Mouse (Mus musculus): ENCODE data around the gene 1700029I15Rik.

1700029I15Rik gene

DNA sequence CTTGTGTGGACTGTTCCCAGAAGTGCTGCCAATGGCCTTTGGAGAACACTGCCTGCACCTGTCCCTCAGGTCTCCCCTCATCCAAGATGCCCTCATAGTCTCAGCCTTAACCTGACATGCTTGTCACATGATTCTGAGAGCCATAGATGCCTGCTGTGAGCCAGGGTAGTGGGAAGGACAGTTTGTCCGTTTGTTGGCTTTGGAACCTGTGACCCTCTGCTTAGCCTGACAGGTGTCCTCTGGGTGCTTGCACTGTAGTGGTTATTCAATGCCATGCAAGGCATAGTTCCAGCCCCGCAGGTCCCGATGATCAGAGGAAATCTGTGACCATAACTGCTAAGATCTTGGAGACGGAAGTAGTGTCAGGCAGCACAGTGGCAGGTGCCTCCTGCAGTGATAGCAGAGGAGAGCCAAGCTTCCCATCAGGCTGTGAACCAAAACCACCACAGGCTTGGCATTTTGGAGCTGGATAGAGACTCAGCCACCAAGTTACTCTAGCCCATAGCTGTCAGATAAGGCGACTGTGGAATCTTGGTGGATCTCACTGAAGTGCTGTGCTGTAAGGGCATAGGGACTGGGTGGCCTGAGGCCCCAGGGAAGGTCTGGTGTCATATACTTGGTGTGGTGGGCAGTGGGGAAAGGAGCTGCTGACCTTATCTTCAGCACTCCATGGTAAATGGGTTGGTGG, at the start of gene 1700029I15Rik:
1700029I15Rik (plus strand) TSS at position 638 of the 688 bp plus-strand sequence.
- DNase-seq (ENCODE audit: low read depth) = no peak

DNA sequence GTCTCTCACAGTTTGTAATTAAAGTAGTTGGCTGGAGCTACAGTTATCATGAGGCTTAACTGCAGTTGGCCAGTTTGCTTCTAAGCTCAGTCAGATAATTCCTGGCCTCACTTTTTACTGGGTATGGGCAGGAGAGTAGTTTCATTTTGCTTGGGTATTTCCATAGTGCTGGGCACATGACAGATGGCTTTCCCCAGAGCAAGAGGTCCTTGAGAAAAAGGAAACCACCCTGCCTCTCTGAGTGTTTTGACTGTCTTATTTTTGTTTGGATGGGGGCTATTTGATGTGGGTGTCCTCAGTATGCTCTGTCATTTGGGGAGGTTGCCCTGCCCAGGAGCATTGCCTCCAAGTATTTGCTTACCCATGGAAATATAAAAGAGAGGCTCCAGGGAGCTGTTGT, 39.9 kb upstream of the 1700029I15Rik start:
- DNase-seq (ENCODE audit: low read depth) = peak; percentile 10

DNA sequence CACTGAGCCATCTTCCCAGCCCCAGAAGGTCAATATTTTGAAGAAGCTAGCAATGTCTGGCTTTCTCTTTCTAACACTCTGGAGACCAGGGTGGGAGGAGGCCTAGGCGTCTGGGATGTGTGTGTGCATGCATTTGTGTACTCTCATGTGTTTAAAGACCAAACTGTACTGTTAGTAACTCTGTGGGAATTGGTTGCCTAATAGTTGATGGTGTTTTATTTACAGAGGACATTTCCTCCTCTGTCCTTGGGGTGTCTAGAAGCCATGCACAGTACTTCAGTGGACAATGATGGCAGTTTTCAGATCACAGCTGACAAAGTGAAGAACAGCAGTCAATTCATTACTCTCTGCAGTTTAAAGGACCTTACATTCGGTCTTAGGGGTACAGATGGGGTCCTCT, 35.1 kb upstream of the 1700029I15Rik start:
- no peak for DNase-seq (ENCODE audit: low read depth)

DNA sequence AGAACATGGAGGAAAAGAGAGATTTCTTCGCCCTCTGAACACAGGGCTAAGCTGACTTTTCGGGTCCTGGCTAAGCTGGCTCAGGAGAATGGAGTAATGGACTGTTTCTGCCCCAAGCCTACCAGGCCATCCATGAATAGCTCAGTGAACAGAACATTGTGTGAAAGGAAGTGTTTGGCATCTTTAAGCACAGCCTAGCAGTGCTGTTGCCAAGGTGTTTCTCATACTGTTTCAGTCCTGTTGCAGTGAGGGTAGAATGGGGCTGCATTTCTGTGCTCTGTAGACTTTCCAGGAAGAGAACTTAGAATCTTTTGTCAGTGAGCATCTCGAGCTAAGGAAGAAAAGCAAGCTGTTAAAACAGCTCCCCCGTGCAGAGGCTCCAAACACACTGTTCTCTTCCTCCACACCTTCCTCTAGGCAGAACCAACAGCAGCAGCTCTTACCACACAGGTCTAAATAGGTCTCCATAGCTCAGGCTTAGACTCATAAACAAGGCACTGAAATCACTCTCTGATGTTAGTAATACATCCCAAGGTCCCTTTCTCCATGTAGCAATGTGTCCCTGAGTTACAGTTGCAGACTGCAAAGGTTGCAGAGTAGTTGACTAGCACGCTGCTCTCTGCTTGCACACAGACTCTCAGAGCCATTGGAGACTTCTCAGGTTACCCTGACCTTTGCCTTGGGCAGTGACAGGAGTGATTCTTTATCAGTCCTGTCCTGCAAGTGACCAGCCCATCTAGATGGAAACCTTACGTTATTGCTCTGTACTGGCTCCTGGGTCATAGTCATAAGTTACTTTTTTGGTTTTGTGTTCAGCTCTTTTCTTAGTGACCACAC, 32.5 kb upstream of the 1700029I15Rik start:
- DNase-seq (ENCODE audit: low read depth) = no peak

DNA sequence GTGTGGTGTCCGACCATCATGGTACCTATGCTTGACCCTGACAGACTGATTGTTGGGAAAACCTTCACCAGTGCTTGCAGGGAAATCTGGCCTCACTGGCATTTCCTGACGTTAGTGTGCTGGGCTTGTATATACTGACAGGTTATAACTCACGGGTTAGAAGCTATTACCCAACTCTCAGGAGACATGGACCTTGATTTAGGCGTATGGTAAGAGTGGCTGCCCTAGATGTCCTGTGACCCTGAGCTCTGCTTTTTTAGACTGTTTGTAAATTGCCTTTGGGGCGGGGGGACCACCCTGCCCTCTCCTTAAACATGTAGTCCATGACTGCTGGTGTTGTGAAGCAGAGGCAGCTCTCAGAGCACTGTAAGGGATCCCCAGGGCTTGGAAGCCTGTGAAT, 31.7 kb upstream of the 1700029I15Rik start:
- DNase-seq (ENCODE audit: low read depth) = no peak

DNA sequence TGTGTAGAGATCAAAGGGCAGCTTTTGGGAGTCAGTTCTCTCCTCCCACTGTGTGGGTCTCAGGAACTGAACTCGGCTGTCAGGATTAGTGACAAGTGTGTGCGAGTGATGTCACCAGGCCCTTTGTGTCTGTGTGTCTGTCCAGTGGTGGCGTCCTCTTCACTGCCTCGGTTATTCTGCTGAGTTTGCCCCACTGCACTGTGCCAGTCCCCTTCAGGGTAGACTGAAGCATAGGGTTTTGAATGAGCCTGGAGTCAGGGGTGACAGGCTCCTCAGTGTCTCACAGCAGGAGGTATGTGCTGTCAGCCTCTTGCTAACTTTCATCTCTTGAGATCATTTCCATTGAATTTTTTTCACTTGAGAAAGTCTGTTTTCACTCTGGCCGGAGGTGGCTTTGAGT, 28.9 kb upstream of the 1700029I15Rik start:
- DNase-seq (ENCODE audit: low read depth) = no peak

DNA sequence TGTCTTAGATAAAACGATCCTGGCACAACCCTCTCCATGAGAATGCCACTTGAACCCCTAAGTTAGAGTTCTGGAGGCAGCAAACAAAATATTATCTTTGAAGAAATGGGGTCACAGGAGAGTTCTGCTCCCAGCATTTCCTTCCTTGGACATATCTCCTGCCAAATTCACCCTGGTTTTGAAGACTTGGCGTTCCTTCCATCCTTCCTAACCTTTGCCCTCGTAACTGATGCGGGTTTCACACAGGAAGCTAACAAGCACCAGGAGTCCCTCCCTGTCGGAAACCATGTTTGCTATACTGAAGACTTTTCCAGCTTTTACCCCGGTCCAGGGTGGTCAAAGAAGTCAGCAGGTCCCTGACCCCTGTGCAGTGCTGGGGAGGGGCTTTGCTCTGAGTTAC, 28.1 kb upstream of the 1700029I15Rik start:
- DNase-seq (ENCODE audit: low read depth) = no peak

DNA sequence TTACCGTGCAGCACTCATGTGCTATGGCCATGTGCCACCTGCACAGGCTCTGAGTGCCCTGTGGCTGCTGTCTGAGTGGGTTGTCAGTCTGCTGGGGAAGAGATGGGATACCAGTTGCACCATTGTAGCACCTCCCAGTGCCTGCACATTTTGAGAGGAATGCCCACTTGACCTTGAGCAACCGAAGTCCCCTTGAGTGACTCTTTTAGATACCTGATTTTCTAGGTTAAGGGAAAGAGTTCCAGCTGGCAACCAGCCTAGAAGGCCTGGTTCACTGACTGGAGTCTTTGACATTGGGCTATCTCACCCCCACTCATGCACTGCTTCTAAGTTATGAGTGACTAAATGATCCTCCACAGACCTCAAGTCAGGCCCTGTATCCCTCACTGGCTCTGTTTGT, 23.0 kb upstream of the 1700029I15Rik start:
- no peak for DNase-seq (ENCODE audit: low read depth)

DNA sequence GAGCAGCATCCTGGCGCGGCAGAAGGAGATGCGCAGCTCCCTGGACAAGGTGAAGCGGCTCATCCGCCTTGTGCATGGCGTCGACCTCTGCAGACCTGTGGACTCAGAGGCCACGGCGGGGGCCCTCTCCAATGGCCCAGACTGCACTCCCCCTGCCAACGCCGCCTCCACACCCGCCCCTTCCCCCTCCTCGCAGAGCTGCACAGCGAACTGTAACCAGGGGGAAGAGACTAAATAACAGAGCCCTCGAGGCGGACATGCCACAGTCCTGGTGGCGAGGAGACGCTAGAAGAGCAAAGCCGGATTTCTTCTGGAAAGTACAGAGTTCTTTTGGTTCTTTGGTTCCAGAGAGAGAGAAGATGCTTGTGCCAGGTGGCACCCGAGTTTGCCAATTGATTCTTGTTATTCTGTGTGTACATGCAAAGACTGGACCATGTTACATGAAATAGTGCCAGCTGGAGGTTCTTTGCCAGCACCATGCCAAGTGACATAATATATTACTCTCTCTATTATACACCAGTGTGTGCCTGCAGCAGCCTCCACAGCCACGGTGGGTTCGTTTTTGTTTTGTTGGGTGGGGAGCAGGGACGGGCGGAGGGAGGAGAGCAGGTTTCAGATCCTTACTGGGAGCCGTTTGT, 22.0 kb upstream of the 1700029I15Rik start:
- DNase-seq (ENCODE audit: low read depth) = no peak

DNA sequence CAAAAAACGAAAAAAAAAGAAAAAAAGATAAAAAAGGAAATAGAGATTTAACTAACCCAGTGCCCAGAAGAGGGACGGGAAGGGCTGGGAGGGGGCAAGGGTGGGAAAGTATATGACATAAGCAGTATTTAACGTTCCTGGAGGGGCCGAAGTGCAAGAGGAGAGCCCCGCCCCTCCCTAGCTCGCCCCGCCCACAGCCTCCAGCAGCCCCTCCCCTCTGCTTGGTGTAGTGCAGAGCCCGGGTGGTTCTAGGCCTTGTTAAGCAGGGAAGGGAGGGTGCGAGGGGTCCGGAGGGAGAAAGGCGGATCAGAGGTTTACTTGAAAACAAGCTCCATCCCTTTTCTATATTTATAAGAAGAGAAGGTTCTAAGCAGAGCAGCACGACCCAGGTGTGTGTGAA, 21.4 kb upstream of the 1700029I15Rik start:
- no peak for DNase-seq (ENCODE audit: low read depth)

DNA sequence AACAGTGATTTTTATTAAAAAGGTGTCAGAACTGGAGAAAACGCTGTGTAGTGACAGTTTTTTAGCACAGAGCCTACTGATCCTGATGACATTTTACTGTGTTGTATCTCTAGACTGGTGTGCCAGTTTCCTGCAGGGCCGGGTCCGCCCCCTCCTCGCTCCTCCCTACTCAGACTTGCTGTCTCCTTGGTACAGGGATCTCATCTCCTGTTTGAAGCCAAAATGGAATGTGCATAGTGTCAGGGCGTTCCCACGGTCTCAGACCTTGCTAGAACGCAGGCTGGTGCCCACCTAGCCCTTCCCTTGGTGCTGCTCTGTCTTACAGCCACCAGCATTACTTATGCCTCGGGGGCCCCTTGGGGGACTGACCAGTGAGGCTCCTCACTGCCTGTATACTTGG, 20.5 kb upstream of the 1700029I15Rik start:
- no peak for DNase-seq (ENCODE audit: low read depth)

DNA sequence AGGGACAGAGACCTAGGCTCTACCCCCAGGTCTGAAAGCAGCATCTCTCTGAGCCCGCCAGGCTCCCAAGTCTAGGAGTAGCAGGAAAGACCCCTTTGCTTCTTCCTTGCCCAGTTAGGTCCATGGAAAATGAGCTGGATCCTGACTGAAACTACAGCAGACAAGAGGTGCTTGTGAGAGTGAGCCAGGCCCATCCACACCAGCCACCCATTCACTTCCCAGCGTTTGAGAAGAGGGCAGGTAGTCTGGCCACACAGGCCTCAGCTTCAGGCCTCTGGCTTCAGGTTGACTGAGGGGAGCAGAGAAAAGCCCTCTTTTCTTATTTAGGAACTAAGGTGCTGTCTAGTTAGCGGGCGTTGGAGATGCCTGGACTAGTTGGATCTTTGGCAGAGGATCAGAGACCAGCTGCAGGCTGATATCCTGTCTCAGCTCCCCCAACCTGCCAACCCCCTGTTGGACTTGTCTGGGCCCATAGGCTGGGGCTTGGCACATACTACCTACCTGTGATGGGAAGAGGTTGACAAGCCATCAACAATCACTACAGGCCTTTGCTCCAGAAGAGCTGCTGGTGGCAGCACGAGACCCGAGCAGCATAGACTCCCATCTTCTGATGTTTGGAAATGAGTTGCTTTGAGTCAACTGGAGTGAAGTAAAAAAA, 19.6 kb upstream of the 1700029I15Rik start:
- DNase-seq (ENCODE audit: low read depth) = no peak

DNA sequence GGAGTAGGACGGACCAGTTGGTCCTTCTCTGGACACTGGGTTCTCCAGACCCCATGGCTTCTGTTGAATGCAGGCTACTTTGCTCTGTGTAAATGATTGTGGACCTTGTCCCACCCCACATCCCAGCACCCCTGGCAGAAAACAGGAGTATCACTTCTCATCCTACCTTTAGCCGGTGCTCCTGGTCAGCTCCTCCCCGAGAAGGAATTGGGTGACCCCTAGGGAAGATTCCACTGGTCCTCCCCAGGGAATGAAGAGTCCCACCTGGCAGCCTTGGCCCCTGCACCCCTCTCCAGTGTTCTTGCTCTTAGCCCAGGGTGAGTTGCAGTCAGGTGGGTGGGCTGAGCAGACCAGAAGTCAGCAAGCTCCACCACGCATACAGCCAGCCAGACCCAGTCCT, 18.3 kb upstream of the 1700029I15Rik start:
- no peak for DNase-seq (ENCODE audit: low read depth)

DNA sequence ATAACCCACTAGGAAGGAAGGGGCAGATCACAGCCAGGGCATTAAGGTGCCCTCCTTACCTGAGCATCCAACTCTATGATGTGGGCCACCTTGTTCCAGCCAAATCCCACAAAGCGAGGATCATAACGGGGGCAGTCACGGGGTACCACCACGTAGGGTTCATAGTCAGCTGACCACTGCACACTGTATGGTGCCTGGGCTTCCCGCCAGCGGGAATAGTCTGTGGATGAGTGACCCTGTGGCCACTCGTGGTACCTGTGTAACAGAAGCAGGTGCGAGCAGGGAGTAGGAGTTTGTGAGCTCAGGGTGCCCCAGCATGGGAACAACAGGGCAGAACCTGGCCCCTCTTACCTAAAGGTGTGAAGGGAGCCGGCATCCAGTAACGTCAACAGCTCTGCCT, 16.8 kb upstream of the 1700029I15Rik start:
- no peak for DNase-seq (ENCODE audit: low read depth)

DNA sequence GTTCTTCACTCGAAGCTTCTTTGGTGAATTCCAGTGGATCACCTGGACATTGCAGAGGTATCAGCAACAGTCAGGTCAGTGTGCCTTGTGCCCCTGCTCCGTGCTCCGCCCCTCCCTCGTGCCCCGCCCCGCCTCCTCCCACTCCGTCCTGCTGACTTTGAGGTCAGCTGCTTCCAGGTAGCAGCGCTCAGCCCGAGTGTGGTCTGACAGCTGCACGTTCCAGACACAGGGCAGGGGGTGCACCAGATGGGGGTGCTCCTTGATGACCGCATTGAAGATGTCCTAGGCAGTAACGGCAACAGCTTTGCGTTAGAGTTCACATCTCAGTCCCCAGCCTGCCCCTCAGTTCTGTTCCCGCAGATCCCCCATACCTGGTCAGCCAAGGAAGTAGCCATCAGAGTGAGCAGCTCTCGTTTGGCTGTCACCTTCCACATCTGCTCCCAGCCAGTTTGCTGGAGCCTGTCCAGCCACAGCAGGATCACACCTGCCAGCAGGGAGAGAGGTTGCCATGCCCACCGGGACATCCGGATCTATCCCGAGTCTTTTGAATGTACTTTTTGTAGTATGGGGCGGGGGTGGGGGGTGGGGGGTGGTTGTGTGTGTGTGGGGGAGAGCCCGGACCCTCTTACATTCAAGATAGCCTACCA, 14.8 kb upstream of the 1700029I15Rik start:
- no peak for DNase-seq (ENCODE audit: low read depth)

DNA sequence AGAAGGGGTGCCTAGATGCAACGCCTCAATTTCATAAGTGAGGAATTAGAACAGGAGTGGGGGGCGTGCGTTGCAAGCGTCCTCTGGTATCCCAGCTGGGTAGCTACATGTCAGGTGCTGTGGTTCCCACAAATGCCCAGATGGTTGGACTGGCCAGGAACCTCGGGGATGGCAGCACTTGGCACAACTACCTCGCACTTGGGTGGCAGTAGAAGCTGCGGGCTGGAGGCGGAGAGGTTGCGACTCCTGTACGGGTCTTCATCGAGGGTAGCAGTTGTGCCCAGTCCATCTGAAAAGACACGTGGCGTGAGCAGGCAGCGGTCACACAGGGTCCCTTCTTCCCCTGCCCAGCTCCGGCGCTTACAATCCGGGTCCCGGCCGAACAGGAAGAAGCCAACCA, 12.0 kb upstream of the 1700029I15Rik start:
- DNase-seq (ENCODE audit: low read depth) = no peak

DNA sequence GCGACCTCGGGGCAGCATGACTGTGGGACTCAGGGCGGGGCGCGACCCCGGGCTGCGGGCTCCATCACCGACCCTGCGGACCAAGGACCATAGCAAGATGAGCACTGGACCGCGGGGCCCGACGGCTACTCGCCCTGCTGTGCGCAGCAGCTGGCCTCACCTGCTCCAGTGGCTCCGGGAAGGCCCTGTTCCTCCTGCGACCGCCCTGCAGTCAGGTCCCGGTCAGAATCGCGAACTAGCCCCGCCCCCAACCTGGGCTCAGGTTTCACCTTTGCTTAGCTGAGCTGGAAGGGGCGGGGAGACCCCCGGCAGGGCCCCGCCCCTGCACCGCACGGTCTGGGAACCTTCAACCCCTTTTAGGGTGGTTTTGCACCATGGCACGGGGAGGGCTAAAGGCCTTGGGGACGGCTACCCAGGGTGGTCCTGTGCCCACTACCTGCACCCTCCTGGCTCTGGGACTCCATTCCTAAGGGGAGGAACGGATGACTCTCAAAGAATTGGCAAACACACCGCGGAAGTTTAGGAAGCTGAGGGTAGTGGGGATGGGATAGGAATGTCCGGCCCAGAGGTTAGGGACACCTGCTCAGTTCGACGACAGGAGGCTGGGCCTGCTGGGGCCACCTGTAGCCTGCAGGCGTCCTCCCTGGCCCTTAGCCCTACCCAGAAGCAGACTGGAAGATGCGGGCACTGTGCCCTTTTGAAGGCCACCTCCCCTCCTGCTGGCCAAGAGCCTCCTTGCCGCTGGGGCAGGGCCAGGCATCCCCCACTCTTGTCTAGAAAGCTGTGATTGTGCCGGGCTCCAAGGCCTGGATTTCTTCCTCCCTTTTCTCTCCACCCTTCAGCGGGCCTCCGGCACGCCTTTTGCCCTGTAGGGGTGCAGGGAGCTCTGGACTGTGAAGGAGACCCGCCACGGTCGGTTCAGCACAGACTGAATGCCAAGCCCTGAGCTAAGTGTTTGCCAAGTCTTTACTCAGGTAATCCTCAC, 11.2 kb upstream of the 1700029I15Rik start:
- DNase-seq (ENCODE audit: low read depth) = peak; percentile 67

DNA sequence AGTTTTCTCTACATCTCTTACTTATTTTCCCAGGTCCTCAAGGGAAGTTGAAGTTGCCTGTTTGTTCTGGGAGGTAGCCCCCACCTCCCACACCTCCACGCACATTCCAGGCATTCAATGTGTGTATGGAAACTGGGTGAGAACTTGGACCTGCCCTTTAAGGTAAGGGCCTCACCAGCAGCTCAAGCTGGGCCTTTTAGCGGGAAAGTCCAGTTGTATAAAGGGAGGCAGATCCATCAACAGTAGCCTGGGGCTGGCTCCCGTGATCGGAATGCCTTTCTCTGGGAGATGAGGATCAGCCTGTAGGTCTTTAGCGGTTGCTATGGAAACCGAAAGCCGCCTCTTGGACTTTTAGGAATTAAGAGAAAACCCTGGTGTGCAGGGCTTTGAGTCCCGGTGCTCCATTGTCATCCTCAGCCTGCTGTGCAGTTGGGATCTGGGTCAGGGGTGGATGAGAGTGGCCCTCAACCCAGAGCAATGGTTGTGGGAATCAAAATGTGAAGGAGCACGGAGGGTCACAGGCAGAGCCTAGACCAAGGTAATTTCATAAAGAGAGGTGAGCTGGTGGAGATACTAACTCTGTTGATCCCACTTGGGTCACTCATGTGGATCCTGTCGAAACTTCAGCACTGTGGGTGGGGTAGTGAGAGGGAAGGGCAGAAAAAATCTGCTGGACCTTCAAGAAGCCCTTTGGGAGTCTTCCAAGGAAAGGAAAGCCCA, 10.2 kb upstream of the 1700029I15Rik start:
- no peak for DNase-seq (ENCODE audit: low read depth)

DNA sequence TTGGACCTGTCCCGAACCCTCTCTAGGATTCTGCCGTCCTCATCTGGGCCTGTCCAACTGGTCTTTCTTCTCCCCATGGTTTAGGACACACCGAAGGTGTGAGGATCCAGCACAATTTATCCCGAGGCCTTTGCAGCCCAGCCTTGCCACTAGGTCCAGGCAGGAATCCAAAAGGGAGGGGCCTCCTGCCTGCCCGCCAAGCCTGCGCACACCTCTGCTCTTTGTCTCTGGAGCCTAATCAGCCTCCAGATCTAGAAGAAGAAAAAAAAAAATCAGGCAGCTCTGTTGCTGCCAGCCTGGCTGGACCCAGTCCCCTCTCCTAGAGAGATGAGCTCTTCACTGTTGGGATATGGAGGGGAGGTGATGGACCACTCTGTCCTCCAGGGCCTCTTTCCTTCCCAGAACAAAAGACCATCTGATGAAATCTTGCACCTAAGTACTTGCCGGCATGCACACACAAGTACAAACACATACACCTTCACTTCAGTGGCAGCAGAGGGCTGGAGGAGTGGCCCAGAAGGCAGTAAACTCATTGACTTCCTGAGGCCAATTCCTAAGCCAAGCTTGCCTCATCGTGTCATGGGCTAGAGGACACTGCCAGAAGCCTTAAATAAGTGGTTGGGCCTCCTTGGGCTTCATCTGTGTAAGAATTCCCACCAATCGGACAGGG, 9.4 kb upstream of the 1700029I15Rik start:
- DNase-seq (ENCODE audit: low read depth) = no peak

DNA sequence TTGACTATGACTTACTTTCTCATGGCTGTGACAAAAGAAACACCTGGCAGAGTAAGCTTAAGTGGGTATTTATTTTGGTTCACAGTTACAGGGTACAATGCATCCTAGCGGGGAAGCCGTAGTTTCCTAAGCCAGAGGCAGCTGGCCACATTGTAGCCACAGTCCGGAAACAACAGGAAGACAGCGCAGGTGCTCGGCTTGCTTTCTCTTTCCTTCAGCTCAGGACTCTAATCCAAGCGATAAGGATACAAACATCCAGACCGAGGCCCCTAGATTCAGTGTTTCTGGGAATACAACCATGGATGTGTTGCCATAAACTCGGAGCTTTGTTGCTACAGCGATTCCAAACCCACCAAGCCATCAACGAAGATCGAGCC, 8.9 kb upstream of the 1700029I15Rik start:
- DNase-seq (ENCODE audit: low read depth) = no peak

All from induced T-regulatory cell, adult 2 months (primary cell).